Mouse (Mus musculus) limb, embryonic 14.5 days (tissue): ENCODE measurements around the gene Mrpl45. TPM values are rescaled to one million over a fixed set of nuclear protein-coding genes. Genes with fewer than 3 reads are reported as not detected.
"Not testable (repeated sequence)": the region's sequence is repeated elsewhere in the genome, so short reads cannot be mapped to it uniquely, and the experiment has no call there.

ENCODE experiments used
- ATAC-seq: fragments of 200-750 bp; cut with Nextera tagmentation; 2 replicates; pipeline ENCODE4 v1.8.0; 2017; ENCODE audit warnings: low read depth, moderate number of reproducible peaks, moderate TSS enrichment; ENCODE audit not compliant: low FRiP score
- DNase-seq: peaks from one replicate; pipeline ENCODE4 v3.0.0-alpha.2; 2015; ENCODE audit warnings: low spot score
- H3K27ac ChIP-seq: fragments of 300-500 bp; sonication (generic); replicated peaks from 2 replicates; pipeline ENCODE4 v1.5.1; 2014; ENCODE audit warnings: low read depth, mild to moderate bottlenecking, low read length, moderate library complexity, mixed read lengths
- H3K27me3 ChIP-seq: fragments of 300-500 bp; sonication (generic); 2 replicates; pipeline ENCODE4 v1.6.1; 2014; ENCODE audit warnings: low read length, mixed read lengths; ENCODE audit not compliant: control insufficient read depth, insufficient read depth
- H3K36me3 ChIP-seq: fragments of 300-500 bp; sonication (generic); 2 replicates; pipeline ENCODE4 v1.6.1; 2014; ENCODE audit warnings: mild to moderate bottlenecking, low read length, moderate library complexity, mixed read lengths; ENCODE audit not compliant: control insufficient read depth, insufficient read depth
- H3K4me1 ChIP-seq: fragments of 300-500 bp; sonication (generic); 2 replicates; pipeline ENCODE4 v1.6.1; 2014; ENCODE audit warnings: antibody characterized with exemption, low read length, mixed read lengths; ENCODE audit not compliant: control insufficient read depth, insufficient read depth
- H3K4me2 ChIP-seq: fragments of 300-500 bp; sonication (generic); replicated peaks from 2 replicates; pipeline ENCODE4 v1.6.1; 2014; ENCODE audit warnings: low read depth, mild to moderate bottlenecking, low read length, moderate library complexity; ENCODE audit not compliant: severe bottlenecking
- H3K4me3 ChIP-seq: fragments of 300-500 bp; sonication (generic); replicated peaks from 2 replicates; pipeline ENCODE4 v1.5.1; 2014; ENCODE audit warnings: low read length
- H3K9ac ChIP-seq: fragments of 300-500 bp; sonication (generic); 2 replicates; pipeline ENCODE4 v1.6.1; 2014; ENCODE audit warnings: mild to moderate bottlenecking, low read depth, low read length, moderate library complexity; ENCODE audit not compliant: severe bottlenecking
- H3K9me3 ChIP-seq: fragments of 300-500 bp; sonication (generic); 2 replicates; pipeline ENCODE4 v1.6.1; 2016; ENCODE audit warnings: low read length; ENCODE audit not compliant: control insufficient read depth
- POLR2A ChIP-seq: fragments of 200-500 bp; IDR thresholded peaks from 2 replicates; pipeline ENCODE4 v1.8.0; 2012; ENCODE audit warnings: inconsistent platforms, mild to moderate bottlenecking, moderate library complexity, borderline replicate concordance; ENCODE audit not compliant: insufficient read depth, insufficient read length; ENCODE audit errors: extremely low read depth
- WGBS: fragments of 180-500 bp; shearing (Covaris S2); extraction: QIAGEN DNeasy Blood & Tissue Kit; methylation state at CpG from one replicate; pipeline ENCODE4 v1.1.7; 2014; 5-methylcytosine and 5-hydroxymethylcytosine counted together
- polyA plus RNA-seq, 2 experiments: library from polyadenylated mRNA; depleted of rRNA in 1 of 2; stranded (reverse) in 1 of 2; unstranded in 1 of 2; fragments of >200 nt; fragmentation: Nextera tagmentation in 1 of 2; extraction: Ambion mirVana in 1 of 2; gene quantifications; 2 replicates each; pipeline versions ENCODE4 v1.2.1 to v1.2.3; 2012 to 2014

Mrpl45 gene
- polyA plus RNA-seq, 2 experiments = 22.7 to 42.8 TPM

DNA sequence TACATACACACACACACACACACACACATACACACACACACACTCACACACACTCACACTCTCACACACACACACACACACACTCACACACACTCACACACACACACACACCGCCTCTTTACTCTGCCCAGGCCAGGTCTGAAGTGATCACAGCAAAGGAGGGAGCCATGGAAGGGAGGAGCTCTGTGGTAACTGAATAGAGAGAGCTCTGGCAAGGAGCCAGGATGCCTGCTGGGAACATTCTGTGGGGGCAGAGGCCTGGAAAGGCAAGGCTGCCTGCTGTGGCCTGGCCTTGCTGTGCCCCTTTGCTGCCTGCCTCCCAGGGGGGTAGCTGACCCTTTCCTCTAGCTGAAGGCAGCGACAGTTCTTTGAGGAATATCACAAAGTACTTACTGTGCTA is 34.5 kb downstream of the Mrpl45 start:
- Histone ChIP-seq H3K4me3 (no peak overlapping the region), H3K27me3 (no peaks in the 10 kb centered on the region), H3K4me2 (no peak overlapping the region), H3K27ac (no peak overlapping the region), H3K9me3 (no peaks in the 10 kb centered on the region), H3K36me3 (no peaks in the 10 kb centered on the region), H3K4me1 (peaks cover 11% of the 10 kb centered on the region), H3K9ac (no peak overlapping the region)
- peak; percentile 86 for DNase-seq
- no peak for TF ChIP-seq POLR2A
- ATAC-seq = peak; percentile 55; the same call in 1 of the 2 replicates
- 20% methylated on average over 2 of the region's 2 CpGs for WGBS

GRCm38 (mm10) chr11:97352027-97352684 is 36.6 kb downstream of the Mrpl45 start, which contains the start of gene Gpr179:
Gene Gpr179 (minus strand): TSS chr11:97352077.
- Histone ChIP-seq H3K4me1 (peaks cover 8% of the 10 kb centered on the region), H3K9ac (no peak within 1 kb of the TSS), H3K27ac (no peak within 1 kb of the TSS), H3K27me3 (no peaks in the 10 kb centered on the region), H3K36me3 (no peaks in the 10 kb centered on the region), H3K4me2 (no peak within 1 kb of the TSS), H3K4me3 (no peak within 1 kb of the TSS), H3K9me3 (no peaks in the 10 kb centered on the region)
- no peak for ATAC-seq
- no peak for TF ChIP-seq POLR2A
- no peak for DNase-seq
- WGBS = 81% methylated on average over 3 of the region's 3 CpGs

DNA sequence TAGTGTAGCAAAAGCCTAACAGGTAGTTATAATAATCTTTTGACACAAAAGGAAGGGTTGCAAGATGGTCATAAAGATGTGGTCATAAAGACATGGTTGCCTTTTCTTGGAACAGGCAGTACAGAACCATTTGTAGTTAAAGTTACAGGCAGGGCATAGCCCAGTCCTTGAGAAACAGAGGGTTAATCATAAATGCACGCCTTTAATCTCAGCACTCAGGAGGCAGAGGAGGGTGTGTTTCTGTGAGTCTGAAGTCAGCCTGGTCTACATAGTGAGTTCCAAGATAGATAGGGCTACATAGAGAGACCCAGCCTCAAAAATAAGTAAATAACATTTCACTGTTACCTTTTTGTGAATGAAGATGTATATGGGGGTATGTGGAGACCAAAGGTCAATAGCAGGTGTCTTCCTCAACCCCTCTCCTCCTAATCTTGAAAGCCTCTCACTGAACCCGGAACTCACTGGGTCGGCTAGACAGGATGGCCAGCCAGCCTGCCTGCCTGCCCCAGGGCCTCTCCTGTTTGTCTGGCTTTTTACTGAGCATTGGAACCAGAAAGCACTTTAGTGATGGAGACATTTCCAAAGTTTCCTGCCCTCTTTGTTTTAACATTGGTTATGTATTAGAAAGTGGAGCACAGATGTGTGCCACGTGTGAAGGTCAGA is 37.5 kb downstream of the Mrpl45 start:
- no peak overlapping the region for H3K27ac ChIP-seq
- no peak for TF ChIP-seq POLR2A
- no peaks in the 10 kb centered on the region for H3K9me3 ChIP-seq
- ATAC-seq (no peak), DNase-seq (no peak)
- H3K4me3 ChIP-seq = no peak overlapping the region
- no peaks in the 10 kb centered on the region for H3K36me3 ChIP-seq
- H3K9ac ChIP-seq = no peak overlapping the region
- H3K27me3 ChIP-seq = no peaks in the 10 kb centered on the region
- H3K4me1 ChIP-seq = peaks cover 8% of the 10 kb centered on the region
- WGBS = 63% methylated on average over 4 of the region's 4 CpGs
- no peak overlapping the region for H3K4me2 ChIP-seq

- ATAC-seq = no peak
- WGBS = 67% methylated on average over 2 of the region's 2 CpGs
These were observed 39.1 kb downstream of the Mrpl45 start for GRCm38 (mm10) chr11:97354646-97355045.

GRCm38 (mm10) chr11:97355247-97355646 is 39.7 kb downstream of the Mrpl45 start:
- Histone ChIP-seq H3K4me3 (no peak overlapping the region), H3K9ac (no peak overlapping the region), H3K4me2 (no peak overlapping the region), H3K36me3 (no peaks in the 10 kb centered on the region), H3K9me3 (no peaks in the 10 kb centered on the region), H3K27me3 (no peaks in the 10 kb centered on the region), H3K27ac (no peak overlapping the region), H3K4me1 (peaks cover 3% of the 10 kb centered on the region)
- no peak for DNase-seq
- no peak for TF ChIP-seq POLR2A
- 87% methylated on average over 7 of the region's 7 CpGs for WGBS
- no peak for ATAC-seq

More at GRCm38 (mm10) chr11:97354646-97355045, 39.1 kb downstream of the Mrpl45 start:
- no peak for DNase-seq
- Histone ChIP-seq H3K4me3 (no peak overlapping the region), H3K9ac (no peak overlapping the region), H3K36me3 (no peaks in the 10 kb centered on the region), H3K4me1 (peaks cover 6% of the 10 kb centered on the region), H3K27ac (no peak overlapping the region), H3K9me3 (no peaks in the 10 kb centered on the region), H3K4me2 (no peak overlapping the region), H3K27me3 (no peaks in the 10 kb centered on the region)
- TF ChIP-seq POLR2A = no peak

DNA sequence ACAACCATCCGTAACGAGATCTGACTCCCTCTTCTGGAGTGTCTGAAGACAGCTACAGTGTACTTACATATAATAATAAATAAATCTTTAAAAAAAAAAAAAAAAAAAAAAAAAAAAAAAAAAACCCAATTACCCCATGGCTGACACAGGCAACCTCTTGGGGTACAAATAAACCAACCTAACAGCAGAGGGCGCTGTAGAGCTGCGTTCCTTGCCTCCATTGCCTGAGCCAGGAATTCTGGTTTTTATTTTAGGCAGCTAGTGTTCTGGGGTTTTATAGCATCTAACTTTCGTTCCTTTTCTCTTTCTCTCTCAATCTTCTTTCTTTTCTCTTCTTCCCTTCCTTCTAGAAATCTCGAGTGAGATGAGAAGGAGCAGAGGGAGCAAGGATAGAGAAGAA is 42.1 kb downstream of the Mrpl45 start:
- not testable (repeated sequence) for H3K4me2 ChIP-seq, H3K9ac ChIP-seq, ATAC-seq, H3K9me3 ChIP-seq, H3K4me1 ChIP-seq, H3K27ac ChIP-seq, H3K36me3 ChIP-seq, H3K27me3 ChIP-seq, H3K4me3 ChIP-seq
- DNase-seq = peak; percentile 88
- 8% methylated on average over 4 of the region's 6 CpGs for WGBS
